Mouse (Mus musculus): ENCODE data around the gene Pip4k2c. TPM values are rescaled to one million over a fixed set of nuclear protein-coding genes. Genes with fewer than 3 reads are reported as not detected.
A peak's percentile ranks its signal among the peaks of the same experiment; 100 is the strongest.

Gene Pip4k2c
- polyA plus RNA-seq, 1 experiment from 2014 or later, result 24.9 TPM

DNA sequence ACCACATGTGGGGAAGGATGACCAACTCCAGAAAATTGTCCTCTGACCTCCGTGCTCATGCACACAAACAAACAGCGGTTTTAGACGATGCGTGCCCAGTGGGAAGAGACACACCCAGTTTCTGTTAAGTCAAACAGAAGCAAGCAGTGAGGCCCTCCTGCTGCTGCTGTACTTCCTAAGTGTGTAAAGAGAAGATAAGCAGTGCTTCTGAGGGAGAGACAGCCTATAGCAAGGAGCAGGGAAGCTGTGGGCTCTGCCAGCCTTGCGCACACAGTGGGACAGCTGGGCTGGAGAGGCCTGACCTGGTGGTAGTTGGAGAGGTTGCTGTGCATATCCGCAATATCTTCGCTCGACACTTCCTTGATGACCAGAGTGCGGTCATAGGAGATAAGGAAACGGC is 6.0 kb downstream of the Pip4k2c start:
- H3K27ac ChIP-seq (replicated peaks), result no peak overlapping the region
- H3K9me3 ChIP-seq, result no peaks in the 10 kb centered on the region
- WGBS, result 93% methylated on average over 10 of the region's 10 CpGs
- peaks cover 49% of the 10 kb centered on the region for H3K36me3 ChIP-seq
- peaks cover 10% of the 10 kb centered on the region for H3K4me1 ChIP-seq
- no peak for ATAC-seq (replicated peaks)
- H3K4me2 ChIP-seq (replicated peaks), result no peak overlapping the region
- no peak overlapping the region for H3K9ac ChIP-seq (replicated peaks)
- no peak overlapping the region for H3K4me3 ChIP-seq
- H3K27me3 ChIP-seq, result no peaks in the 10 kb centered on the region

DNA sequence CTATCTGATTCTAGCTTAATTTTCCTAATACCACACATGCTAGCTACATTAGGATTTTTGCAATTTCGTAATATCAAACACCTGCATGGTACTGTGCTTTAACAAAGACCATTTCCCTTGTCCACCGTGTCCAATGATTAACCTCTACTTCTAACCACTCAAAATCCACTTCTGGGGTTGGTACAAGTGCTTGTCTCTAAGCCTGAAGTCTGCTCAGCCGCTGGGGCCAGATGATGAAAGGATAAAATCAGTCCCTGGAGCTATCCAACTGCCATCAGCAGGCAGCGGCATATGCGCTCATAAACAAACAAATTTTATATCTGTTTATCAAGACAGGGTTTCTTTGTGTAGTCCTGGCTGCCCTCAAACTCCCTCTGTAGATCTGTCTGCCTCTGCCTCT is 6.8 kb downstream of the Pip4k2c start:
- ATAC-seq (replicated peaks), result no peak
- Histone ChIP-seq H3K9me3 (no peaks in the 10 kb centered on the region), H3K27ac (replicated peaks) (no peak overlapping the region), H3K4me3 (no peak overlapping the region), H3K4me2 (replicated peaks) (no peak overlapping the region), H3K9ac (replicated peaks) (no peak overlapping the region), H3K4me1 (peaks cover 2% of the 10 kb centered on the region; the same call in 1 of the 2 replicates), H3K27me3 (no peaks in the 10 kb centered on the region), H3K36me3 (peaks cover 55% of the 10 kb centered on the region)
- WGBS, result 91% methylated on average over 5 of the region's 5 CpGs

DNA sequence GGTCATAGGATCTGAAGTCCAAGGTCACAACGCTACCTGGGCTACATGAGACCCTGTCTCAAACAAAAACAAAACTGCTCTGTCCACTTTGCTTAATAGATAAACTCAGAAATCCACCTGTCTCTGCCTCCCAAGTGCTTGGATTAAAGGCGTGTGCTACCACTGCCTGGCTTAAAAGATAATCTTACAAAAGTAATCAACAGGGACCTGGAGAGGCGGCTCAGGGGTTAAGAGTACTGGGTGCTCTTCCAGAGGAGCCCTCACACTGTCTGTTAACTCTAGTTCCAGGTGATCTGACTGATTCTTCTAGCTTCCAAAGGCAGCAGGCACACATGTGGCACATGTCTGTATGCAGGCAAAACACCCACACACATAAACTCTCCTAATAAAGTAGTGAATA is 8.3 kb downstream of the Pip4k2c start:
- Histone ChIP-seq H3K4me2 (replicated peaks) (no peak overlapping the region), H3K4me3 (no peak overlapping the region), H3K4me1 (no peaks in the 10 kb centered on the region), H3K9ac (replicated peaks) (no peak overlapping the region), H3K36me3 (peaks cover 64% of the 10 kb centered on the region), H3K27me3 (no peaks in the 10 kb centered on the region), H3K27ac (replicated peaks) (no peak overlapping the region), H3K9me3 (no peaks in the 10 kb centered on the region)
- 95% methylated on average over 3 of the region's 3 CpGs for WGBS
- ATAC-seq (replicated peaks), result no peak

DNA sequence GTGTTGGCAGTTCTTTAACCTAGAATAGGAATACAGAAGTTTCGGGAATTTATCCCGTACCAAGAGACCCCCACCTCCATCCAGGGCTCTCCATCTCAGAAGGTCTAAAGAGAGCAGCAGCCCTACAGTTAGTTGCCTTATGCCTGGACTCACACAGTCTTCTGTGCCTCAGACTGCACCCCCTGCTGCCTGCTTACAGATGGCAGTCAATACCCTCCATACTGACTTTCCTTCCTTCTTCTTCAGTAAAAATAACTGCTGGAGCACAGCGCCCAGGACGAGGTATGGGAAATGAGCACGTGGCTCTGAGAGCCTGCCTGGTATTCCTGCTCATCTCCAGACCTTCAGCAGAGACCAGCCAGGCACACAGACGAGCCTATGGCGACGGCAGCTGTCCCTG is 11.1 kb downstream of the Pip4k2c start:
- no peak for ATAC-seq (replicated peaks)
- no peaks in the 10 kb centered on the region for H3K27me3 ChIP-seq
- no peak overlapping the region for H3K27ac ChIP-seq (replicated peaks)
- no peak overlapping the region for H3K9ac ChIP-seq (replicated peaks)
- no peak overlapping the region for H3K4me2 ChIP-seq (replicated peaks)
- H3K4me1 ChIP-seq, result peaks cover 10% of the 10 kb centered on the region
- no peak overlapping the region for H3K4me3 ChIP-seq
- no peaks in the 10 kb centered on the region for H3K9me3 ChIP-seq
- WGBS, result 91% methylated on average over 8 of the region's 8 CpGs
- H3K36me3 ChIP-seq, result peaks cover 47% of the 10 kb centered on the region

DNA sequence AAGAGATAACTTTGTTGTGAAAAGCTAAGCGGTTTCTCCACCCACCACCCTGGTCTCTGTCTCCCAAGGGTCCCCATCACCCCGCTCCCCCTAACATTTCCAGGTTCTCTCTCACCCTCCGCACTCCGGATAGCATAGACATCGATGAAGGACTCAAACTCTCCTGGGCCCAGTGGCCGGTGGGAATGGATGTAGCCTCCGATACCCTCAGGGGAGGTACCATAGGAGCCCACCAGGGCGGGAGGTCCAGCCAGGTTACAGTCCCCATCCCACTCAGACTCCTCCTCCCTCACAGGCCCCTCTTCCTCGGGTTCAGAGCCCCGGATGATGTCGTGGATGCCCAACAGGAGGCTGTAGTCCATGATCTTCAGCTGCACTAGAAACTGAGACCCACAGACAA is 11.9 kb downstream of the Pip4k2c start:
- Histone ChIP-seq H3K27ac (replicated peaks) (no peak overlapping the region), H3K9me3 (no peaks in the 10 kb centered on the region), H3K36me3 (peaks cover 39% of the 10 kb centered on the region), H3K4me1 (peaks cover 17% of the 10 kb centered on the region), H3K4me2 (replicated peaks) (no peak overlapping the region), H3K9ac (replicated peaks) (no peak overlapping the region), H3K4me3 (no peak overlapping the region), H3K27me3 (no peaks in the 10 kb centered on the region)
- 88% methylated on average over 11 of the region's 11 CpGs for WGBS
- ATAC-seq (replicated peaks), result no peak

DNA sequence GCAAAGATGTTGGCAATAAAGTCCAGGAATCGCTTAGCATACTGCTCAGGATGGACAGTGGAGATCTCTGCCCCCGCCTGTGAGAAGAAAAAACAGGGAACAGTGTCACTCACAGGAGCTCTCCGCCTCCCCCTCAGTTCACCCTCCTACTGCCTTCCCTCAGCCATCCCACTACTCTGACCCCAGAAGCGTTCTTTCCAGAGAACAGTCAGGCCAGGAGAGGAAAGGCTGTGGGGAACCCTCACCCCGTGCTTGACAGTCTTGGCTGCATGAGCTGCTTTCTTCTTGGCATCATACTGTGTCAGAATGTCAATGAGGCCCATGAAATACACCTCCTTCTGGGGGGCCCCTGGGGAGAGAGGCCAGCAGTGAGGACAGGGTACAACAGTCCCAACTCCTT is 12.3 kb downstream of the Pip4k2c start:
- H3K9me3 ChIP-seq, result no peaks in the 10 kb centered on the region
- H3K4me3 ChIP-seq, result no peak overlapping the region
- 66% methylated on average over 5 of the region's 5 CpGs for WGBS
- H3K27ac ChIP-seq (replicated peaks), result no peak overlapping the region
- peaks cover 38% of the 10 kb centered on the region for H3K36me3 ChIP-seq
- H3K27me3 ChIP-seq, result no peaks in the 10 kb centered on the region
- H3K4me2 ChIP-seq (replicated peaks), result no peak overlapping the region
- no peak overlapping the region for H3K9ac ChIP-seq (replicated peaks)
- ATAC-seq (replicated peaks), result no peak
- peaks cover 21% of the 10 kb centered on the region for H3K4me1 ChIP-seq

DNA sequence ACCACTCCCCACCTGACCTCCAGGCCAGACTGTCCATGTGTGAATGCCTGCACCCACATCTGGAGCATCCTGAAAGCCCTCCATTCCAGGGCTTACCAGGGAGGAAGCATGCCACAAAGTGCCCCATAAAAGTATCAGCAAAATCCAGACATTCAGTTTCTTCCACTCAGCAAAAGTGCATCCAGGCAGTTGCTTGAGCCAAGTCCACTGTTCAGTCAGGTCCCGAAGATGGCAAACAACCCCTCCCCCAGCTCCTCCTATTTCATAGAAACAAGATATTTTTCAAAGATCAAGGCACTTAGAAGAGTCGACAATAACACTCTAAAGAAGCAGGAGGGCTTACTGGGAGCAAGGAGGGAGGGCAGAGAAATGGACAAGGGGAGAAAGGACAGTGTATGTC is 12.9 kb downstream of the Pip4k2c start:
- Histone ChIP-seq H3K9ac (replicated peaks) (no peak overlapping the region), H3K4me3 (no peak overlapping the region), H3K36me3 (peaks cover 37% of the 10 kb centered on the region), H3K9me3 (no peaks in the 10 kb centered on the region), H3K27ac (replicated peaks) (no peak overlapping the region), H3K27me3 (no peaks in the 10 kb centered on the region), H3K4me1 (peaks cover 21% of the 10 kb centered on the region), H3K4me2 (replicated peaks) (no peak overlapping the region)
- 70% methylated on average over 2 of the region's 2 CpGs for WGBS
- ATAC-seq (replicated peaks), result no peak

DNA sequence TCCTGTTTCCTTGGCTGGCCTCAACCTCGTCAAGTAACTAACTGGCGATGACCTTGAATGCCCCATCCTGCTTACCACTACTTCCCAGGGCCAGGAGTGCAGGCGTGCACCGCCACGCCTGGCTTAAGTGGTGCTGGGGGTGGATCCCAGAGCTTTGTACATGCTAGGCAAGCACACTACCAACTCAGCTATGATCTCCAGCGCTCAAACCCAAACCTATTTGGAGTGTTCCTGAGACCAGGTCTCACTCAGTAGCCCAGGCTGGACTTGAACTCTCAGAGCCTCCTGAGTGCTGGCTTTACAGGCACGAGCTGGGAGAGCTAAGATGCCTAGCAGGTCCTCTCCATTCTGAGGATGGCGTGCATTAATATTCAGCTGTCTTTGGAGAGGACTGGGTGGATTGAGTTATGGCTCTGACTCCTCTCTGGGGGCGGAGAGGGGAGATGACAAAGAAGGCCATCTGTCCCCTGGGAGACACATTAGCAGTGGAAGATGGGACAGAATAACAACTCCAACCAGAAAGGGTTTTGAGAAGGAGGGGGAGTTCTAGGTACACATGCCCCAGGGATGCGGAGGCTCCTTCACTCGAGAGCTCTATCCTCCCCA is 13.8 kb downstream of the Pip4k2c start:
- ATAC-seq (replicated peaks), result no peak
- Histone ChIP-seq H3K4me1 (peaks cover 21% of the 10 kb centered on the region), H3K9ac (replicated peaks) (no peak overlapping the region), H3K4me3 (no peak overlapping the region), H3K27me3 (no peaks in the 10 kb centered on the region), H3K36me3 (peaks cover 37% of the 10 kb centered on the region), H3K9me3 (no peaks in the 10 kb centered on the region), H3K4me2 (replicated peaks) (no peak overlapping the region), H3K27ac (replicated peaks) (no peak overlapping the region)
- 85% methylated on average over 11 of the region's 11 CpGs for WGBS

DNA sequence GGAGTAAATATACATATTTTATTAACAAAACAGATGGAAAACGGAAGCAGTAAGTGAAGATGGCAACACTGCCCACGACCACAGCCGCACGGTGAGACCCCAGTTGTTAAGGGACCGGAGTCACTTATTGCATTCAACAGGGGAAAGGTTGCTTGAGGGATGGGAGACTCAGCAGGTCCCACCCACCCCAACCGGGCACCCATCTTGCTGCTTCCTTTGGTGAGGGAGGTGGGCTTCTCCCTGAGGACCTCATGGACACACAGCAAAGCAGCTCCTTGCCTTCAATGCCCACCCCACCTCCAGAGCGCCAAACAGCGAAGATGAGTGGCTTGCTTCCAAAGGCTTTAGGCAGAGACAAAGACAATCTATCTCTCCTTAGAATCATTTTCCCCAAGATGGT is 14.3 kb downstream of the Pip4k2c start:
- Histone ChIP-seq H3K27ac (replicated peaks) (no peak overlapping the region), H3K9me3 (no peaks in the 10 kb centered on the region), H3K9ac (replicated peaks) (no peak overlapping the region), H3K4me3 (no peak overlapping the region), H3K4me2 (replicated peaks) (no peak overlapping the region), H3K4me1 (peaks cover 21% of the 10 kb centered on the region), H3K27me3 (no peaks in the 10 kb centered on the region), H3K36me3 (peaks cover 36% of the 10 kb centered on the region)
- 90% methylated on average over 8 of the region's 8 CpGs for WGBS
- ATAC-seq (replicated peaks), result no peak

DNA sequence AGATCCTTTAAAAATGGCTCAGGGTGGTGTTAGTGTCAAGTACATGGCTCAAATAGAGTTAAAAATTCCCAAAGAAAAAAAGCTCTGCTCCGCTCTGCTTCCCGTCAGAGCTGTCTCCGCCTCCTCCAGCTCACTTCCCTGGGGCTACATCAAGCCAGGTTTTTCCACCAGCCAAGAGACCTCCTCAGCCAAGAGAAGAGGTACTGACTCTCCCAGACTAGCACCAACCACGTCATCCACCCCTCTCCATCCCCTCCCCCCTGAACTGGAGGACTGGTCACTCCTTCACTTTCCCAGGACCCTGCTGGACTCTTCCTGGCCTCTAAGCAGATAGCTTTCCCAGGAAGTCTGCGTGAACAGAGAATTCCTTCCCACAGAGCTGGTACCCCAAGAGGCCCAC is 15.0 kb downstream of the Pip4k2c start:
- H3K9ac ChIP-seq (replicated peaks), result peak overlapping the region; percentile 99
- peaks cover 37% of the 10 kb centered on the region for H3K36me3 ChIP-seq
- WGBS, result 3% methylated on average over 5 of the region's 5 CpGs
- peak overlapping the region; percentile 91 for H3K4me2 ChIP-seq (replicated peaks)
- H3K4me1 ChIP-seq, result peaks cover 21% of the 10 kb centered on the region
- no peaks in the 10 kb centered on the region for H3K27me3 ChIP-seq
- peak overlapping the region; percentile 90 for H3K27ac ChIP-seq (replicated peaks)
- peak; percentile 54 for ATAC-seq (replicated peaks)
- peak overlapping the region; percentile 98 for H3K4me3 ChIP-seq
- no peaks in the 10 kb centered on the region for H3K9me3 ChIP-seq

DNA sequence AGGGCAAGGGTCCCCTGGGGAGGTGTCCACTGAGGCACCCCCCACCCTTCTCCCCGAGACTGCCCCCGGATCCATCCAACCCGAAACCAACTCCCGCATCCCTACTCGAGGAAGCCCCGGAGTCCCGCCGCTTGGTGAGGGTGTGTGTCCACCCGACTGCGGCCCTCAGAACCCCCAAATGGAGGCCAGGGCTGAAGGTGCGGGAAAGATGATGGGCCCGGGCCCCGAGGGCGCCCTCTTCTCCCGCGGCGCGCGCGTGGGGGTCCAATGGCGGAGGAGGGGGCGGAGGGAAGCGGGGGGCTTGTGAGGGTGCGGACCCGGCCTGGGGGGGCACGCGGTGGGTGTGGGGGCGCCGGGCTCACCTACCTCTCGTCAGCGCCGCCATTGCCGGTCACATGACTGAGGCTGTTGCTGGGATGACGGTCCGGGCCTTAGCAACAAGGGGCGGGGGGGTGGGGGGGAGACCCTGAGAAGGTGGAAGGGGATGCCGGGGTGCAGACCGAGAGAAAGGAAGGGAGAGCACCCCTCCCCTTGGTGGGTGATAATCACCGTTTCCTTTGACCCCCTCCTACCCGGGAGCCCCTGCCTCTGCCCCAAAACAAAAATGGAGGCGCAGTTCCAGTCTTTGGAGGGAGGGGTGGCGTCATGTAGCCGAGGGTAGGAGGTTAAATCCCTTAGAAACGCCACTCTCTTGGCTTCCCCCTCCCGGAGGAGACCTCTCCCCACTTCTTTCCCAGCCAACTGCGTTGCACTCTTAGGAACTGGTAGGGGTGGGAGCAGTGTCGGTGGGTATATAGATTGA is 15.9 kb downstream of the Pip4k2c start, which contains the start of gene Dtx3:
Dtx3 (minus strand) TSS at position 401 of the 802 bp plus-strand sequence.
- ATAC-seq (replicated peaks), result peak; percentile 56
- peaks cover 41% of the 10 kb centered on the region for H3K36me3 ChIP-seq
- under 1% methylated on average over 25 of the region's 47 CpGs for WGBS

DNA sequence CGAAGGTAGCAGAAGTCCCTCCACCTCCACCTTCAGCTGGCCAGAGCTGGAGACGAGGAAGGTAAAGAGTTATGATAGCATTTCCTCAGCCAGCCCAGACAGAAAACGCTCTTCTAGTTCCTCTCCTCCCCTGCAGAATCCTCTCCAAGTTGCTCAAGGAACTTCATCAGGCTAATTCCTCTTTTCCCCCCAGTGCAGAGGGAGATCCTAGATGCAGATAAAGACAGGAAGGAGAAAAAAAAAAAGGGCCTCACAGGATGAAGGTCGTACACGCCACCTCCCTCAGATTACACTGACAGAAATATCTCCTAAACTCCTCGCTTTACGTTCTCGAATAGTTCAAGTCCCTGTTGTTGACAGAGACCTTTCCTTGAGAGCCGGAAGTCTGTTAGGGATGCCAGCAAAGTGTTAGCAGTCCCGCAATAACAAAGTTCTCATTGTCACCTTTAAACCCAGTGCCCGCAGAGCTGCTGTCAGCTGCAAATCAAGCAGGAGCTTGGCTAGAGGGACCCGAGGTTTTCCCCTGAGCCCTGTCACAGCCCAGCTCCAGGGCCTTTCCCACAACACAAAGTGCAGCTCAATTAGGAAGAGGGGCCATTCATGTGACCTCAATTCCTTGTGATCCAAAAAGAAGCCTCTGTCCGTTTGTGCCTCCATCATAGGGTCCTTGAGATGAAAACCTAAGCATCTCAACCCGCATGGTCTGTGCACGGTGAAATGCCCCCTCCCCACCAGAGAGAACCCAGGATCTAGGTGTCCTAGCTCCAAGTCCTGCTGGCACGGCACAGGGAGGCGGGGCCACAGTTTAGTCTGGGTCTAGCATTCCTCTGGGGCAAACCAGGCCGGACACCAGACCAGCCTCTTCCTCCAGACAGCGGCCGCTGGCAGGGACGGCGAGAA is 16.7 kb downstream of the Pip4k2c start:
- H3K4me3 ChIP-seq, result peak overlapping the region; percentile 98
- H3K4me1 ChIP-seq, result peaks cover 32% of the 10 kb centered on the region
- peaks cover 37% of the 10 kb centered on the region for H3K36me3 ChIP-seq

More for the DNA sequence above, 15.9 kb downstream of the Pip4k2c start, which contains the start of gene Dtx3:
- H3K9ac ChIP-seq (replicated peaks), result peak within 1 kb of the TSS; percentile 99
- no peaks in the 10 kb centered on the region for H3K27me3 ChIP-seq
- H3K4me2 ChIP-seq (replicated peaks), result peak within 1 kb of the TSS; percentile 91
- peak within 1 kb of the TSS; percentile 98 for H3K4me3 ChIP-seq
- H3K4me1 ChIP-seq, result peaks cover 24% of the 10 kb centered on the region
- peak within 1 kb of the TSS; percentile 90 for H3K27ac ChIP-seq (replicated peaks)
- no peaks in the 10 kb centered on the region for H3K9me3 ChIP-seq

More for the DNA sequence above, 16.7 kb downstream of the Pip4k2c start:
- H3K27ac ChIP-seq (replicated peaks), result peak overlapping the region; percentile 90
- peak overlapping the region; percentile 99 for H3K9ac ChIP-seq (replicated peaks)
- peak overlapping the region; percentile 91 for H3K4me2 ChIP-seq (replicated peaks)
- 20% methylated on average over 22 of the region's 22 CpGs for WGBS
- peak; percentile 39 for ATAC-seq (replicated peaks)
- H3K9me3 ChIP-seq, result no peaks in the 10 kb centered on the region
- H3K27me3 ChIP-seq, result no peaks in the 10 kb centered on the region
